Mouse (Mus musculus) thymus, adult 2 months (tissue): ENCODE results near the gene Gm49387. TPM values are rescaled to one million over a fixed set of nuclear protein-coding genes. Genes with fewer than 3 reads are reported as not detected.

ENCODE experiments used
- DNase-seq: peaks from one replicate; pipeline ENCODE4 v3.0.0; 2021
- H3K27ac ChIP-seq: fragments of 200-500 bp; 2 replicates; pipeline ENCODE4 v1.5.1; 2012; ENCODE audit warnings: low read length, control low read depth; ENCODE audit not compliant: control insufficient read depth, insufficient read depth
- H3K27me3 ChIP-seq: fragments of 200-500 bp; 2 replicates; pipeline ENCODE4 v1.6.1; 2012; ENCODE audit warnings: mild to moderate bottlenecking, low read length, moderate library complexity, mixed read lengths; ENCODE audit not compliant: control insufficient read depth, insufficient read depth
- H3K36me3 ChIP-seq: fragments of 200-500 bp; 2 replicates; pipeline ENCODE4 v1.6.1; 2012; ENCODE audit warnings: mild to moderate bottlenecking, low read length, moderate library complexity; ENCODE audit not compliant: control insufficient read depth, insufficient read depth
- H3K4me1 ChIP-seq: fragments of 200-500 bp; replicated peaks from 2 replicates; pipeline ENCODE4 v1.6.1; 2012; ENCODE audit warnings: low read length; ENCODE audit not compliant: control insufficient read depth, insufficient read depth
- H3K4me3 ChIP-seq: fragments of 200-500 bp; 2 replicates; pipeline ENCODE4 v1.5.1; 2012; ENCODE audit warnings: mild to moderate bottlenecking, low read length, control low read depth, moderate library complexity; ENCODE audit not compliant: control insufficient read depth, insufficient read depth
- CTCF ChIP-seq: fragments of 200-500 bp; IDR thresholded peaks from 2 replicates; pipeline ENCODE4 v1.5.1; 2012; ENCODE audit warnings: mild to moderate bottlenecking, control low read depth, low read length, moderate library complexity, borderline replicate concordance; ENCODE audit not compliant: control insufficient read depth, poor library complexity, insufficient read depth; ENCODE audit errors: extremely low read depth
- POLR2A ChIP-seq: fragments of 200-500 bp; IDR thresholded peaks from 2 replicates; pipeline ENCODE4 v1.6.1; 2012; ENCODE audit warnings: mild to moderate bottlenecking, low read length, control low read depth, moderate library complexity; ENCODE audit not compliant: control insufficient read depth, poor library complexity, insufficient read depth; ENCODE audit errors: extremely low read depth
- WGBS: fragments of 180-500 bp; shearing (Covaris S2); methylation state at CpG from one replicate; pipeline ENCODE4 v1.1.7; 2018; 5-methylcytosine and 5-hydroxymethylcytosine counted together
- polyA plus RNA-seq: library from polyadenylated mRNA; depleted of rRNA; stranded (reverse); fragments of >200 nt; gene quantifications from 2 replicates; pipeline ENCODE4 v1.2.3, GENCODE M21; 2012

The Gm49387 gene
- polyA plus RNA-seq, 1 experiment, result not detected

- Histone ChIP-seq H3K27ac (peak overlapping the region; percentile 99), H3K36me3 (no peaks in the 10 kb centered on the region; the same call in 1 of the 2 replicates), H3K4me1 (peaks cover 73% of the 10 kb centered on the region), H3K27me3 (no peaks in the 10 kb centered on the region), H3K4me3 (no peak overlapping the region)
- WGBS, result 47% methylated on average over 5 of the region's 5 CpGs
- no peak for TF ChIP-seq CTCF
- no peak for TF ChIP-seq POLR2A
- DNase-seq, result no peak
These were observed 79.8 kb downstream of the Gm49387 start for GRCm38 (mm10) chr14:31560886-31561285.

GRCm38 (mm10) chr14:31559216-31559615 lies 81.5 kb downstream of the Gm49387 start:
- H3K4me3 ChIP-seq, result no peak overlapping the region
- peak overlapping the region; percentile 85 for H3K27ac ChIP-seq
- DNase-seq, result no peak
- no peaks in the 10 kb centered on the region; the same call in 1 of the 2 replicates for H3K36me3 ChIP-seq
- H3K4me1 ChIP-seq, result peaks cover 75% of the 10 kb centered on the region
- no peak for TF ChIP-seq CTCF
- TF ChIP-seq POLR2A, result no peak
- whole genome bisulfite sequencing, result 45% methylated on average over 5 of the region's 5 CpGs
- H3K27me3 ChIP-seq, result no peaks in the 10 kb centered on the region

GRCm38 (mm10) chr14:31557784-31558183 lies 82.9 kb downstream of the Gm49387 start:
- no peak for DNase-seq
- Histone ChIP-seq H3K27ac (peak overlapping the region; percentile 100), H3K36me3 (peaks cover 12% of the 10 kb centered on the region), H3K4me1 (peaks cover 78% of the 10 kb centered on the region), H3K27me3 (no peaks in the 10 kb centered on the region), H3K4me3 (no peak overlapping the region)
- 85% methylated on average over 9 of the region's 9 CpGs for WGBS
- TF ChIP-seq CTCF, result no peak
- no peak for TF ChIP-seq POLR2A

GRCm38 (mm10) chr14:31557273-31557672 lies 83.4 kb downstream of the Gm49387 start:
- peak overlapping the region; percentile 100 for H3K27ac ChIP-seq
- H3K4me1 ChIP-seq, result peaks cover 80% of the 10 kb centered on the region
- DNase-seq, result peak; percentile 47
- no peaks in the 10 kb centered on the region for H3K27me3 ChIP-seq
- H3K36me3 ChIP-seq, result peaks cover 17% of the 10 kb centered on the region
- 20% methylated on average over 8 of the region's 8 CpGs for WGBS
- H3K4me3 ChIP-seq, result 0 out of 2 replicates have a peak overlapping the region, but pooled peaks have one; percentile 12
- TF ChIP-seq CTCF (no peak), POLR2A (no peak)

GRCm38 (mm10) chr14:31556526-31557260 lies 84.0 kb downstream of the Gm49387 start:
- TF ChIP-seq CTCF (no peak), POLR2A (no peak)
- peak overlapping the region; percentile 100 for H3K27ac ChIP-seq
- H3K4me3 ChIP-seq, result 0 out of 2 replicates have a peak overlapping the region, but pooled peaks have one; percentile 35
- H3K27me3 ChIP-seq, result no peaks in the 10 kb centered on the region
- peak; percentile 46 for DNase-seq
- peaks cover 80% of the 10 kb centered on the region for H3K4me1 ChIP-seq
- WGBS, result 55% methylated on average over 9 of the region's 9 CpGs
- H3K36me3 ChIP-seq, result peaks cover 23% of the 10 kb centered on the region

GRCm38 (mm10) chr14:31555963-31556434 lies 84.7 kb downstream of the Gm49387 start:
- no peaks in the 10 kb centered on the region for H3K27me3 ChIP-seq
- peaks cover 28% of the 10 kb centered on the region for H3K36me3 ChIP-seq
- peak; percentile 71; the same call in 1 of the 2 replicates for TF ChIP-seq POLR2A
- peak; percentile 39; the same call in 1 of the 2 replicates for TF ChIP-seq CTCF
- H3K4me1 ChIP-seq, result peaks cover 76% of the 10 kb centered on the region
- WGBS, result 6% methylated on average over 14 of the region's 14 CpGs
- H3K4me3 ChIP-seq, result peak overlapping the region; percentile 35
- H3K27ac ChIP-seq, result peak overlapping the region; percentile 100
- DNase-seq, result peak; percentile 94
